Mouse (Mus musculus): ENCODE data around the gene Castor2.

GRCm38 (mm10) chr5:134074368-134074767 lies 25.1 kb upstream of the Castor2 start:
- TF ChIP-seq POLR2A (IDR thresholded peaks at IDR 0.05; ENCODE audit: borderline replicate concordance, control insufficient read depth, low read depth, low read length) (no peak), CTCF (IDR thresholded peaks at IDR 0.05; ENCODE audit: control insufficient read depth, insufficient read depth, low read length) (no peak)

All from bone marrow, adult 2 months (tissue).